Mouse (Mus musculus) adrenal gland, adult 18-20 months (tissue): Measurements from ENCODE around the gene Pds5a. TPM values are rescaled to one million over a fixed set of nuclear protein-coding genes. Genes with fewer than 3 reads are reported as not detected.
"Not testable (repeated sequence)": the region's sequence is repeated elsewhere in the genome, so short reads cannot be mapped to it uniquely, and the experiment has no call there.

Experiments
- DNase-seq, 2 experiments: peaks; one replicate each; pipeline ENCODE4 v3.0.0; 2021 to 2022; ENCODE audit warnings: low spot score in 2 of 2
- long read RNA-seq, 2 experiments: library from polyadenylated mRNA; stranded (forward); transcript quantifications; one replicate each; pipeline ENCODE4 v2.0.0; 2021
- total RNA-seq, 2 experiments: library from RNA; stranded (reverse); gene quantifications; 1 replicate in 1 of 2; 2 replicates in 1 of 2; pipeline ENCODE4 v1.2.3; 2021

The Pds5a gene
- 10 to 100 TPM; 77.6 to 85.9 TPM for total RNA-seq
- long read RNA-seq, experiment 1, partial matches to known transcripts: 3 of 6 reads
- long read RNA-seq, experiment 1, other reads (novel, unspliced or antisense): 3 of 6 reads
- long read RNA-seq, experiment 2, partial matches to known transcripts: 4 of 10 reads
- long read RNA-seq, experiment 2, other reads (novel, unspliced or antisense): 6 of 10 reads

GRCm38 (mm10) chr5:65697836-65698758, at the start of gene Pds5a:
Pds5a (minus strand) TSS chr5:65698273.
- DNase-seq: peak; percentile 85 to 88

GRCm38 (mm10) chr5:65746908-65747307, 48.8 kb upstream of the Pds5a start:
- no peak for DNase-seq

GRCm38 (mm10) chr5:65739366-65739765, 41.3 kb upstream of the Pds5a start:
- no peak for DNase-seq

- DNase-seq: no peak
Observed at GRCm38 (mm10) chr5:65735601-65736000, 37.5 kb upstream of the Pds5a start.

- DNase-seq: peak in 1 of 2 experiments; percentile 28
Observed at GRCm38 (mm10) chr5:65731173-65732007, 33.3 kb upstream of the Pds5a start.

GRCm38 (mm10) chr5:65724311-65725054, 26.4 kb upstream of the Pds5a start:
- peak; percentile 38 to 49 for DNase-seq

- no peak for DNase-seq
Observed at GRCm38 (mm10) chr5:65718368-65718767, 20.3 kb upstream of the Pds5a start.

GRCm38 (mm10) chr5:65717903-65718211, 19.8 kb upstream of the Pds5a start:
- not testable (repeated sequence) for DNase-seq

GRCm38 (mm10) chr5:65717063-65717902, 19.2 kb upstream of the Pds5a start:
- no peak for DNase-seq

- DNase-seq: no peak
Observed at GRCm38 (mm10) chr5:65715084-65715483, 17.0 kb upstream of the Pds5a start.

GRCm38 (mm10) chr5:65711463-65711862, 13.4 kb upstream of the Pds5a start:
- DNase-seq: no peak

GRCm38 (mm10) chr5:65710267-65710666, 12.2 kb upstream of the Pds5a start:
- no peak for DNase-seq

GRCm38 (mm10) chr5:65706979-65707378, 8.9 kb upstream of the Pds5a start:
- DNase-seq: no peak

- DNase-seq: no peak
Observed at GRCm38 (mm10) chr5:65706171-65706570, 8.1 kb upstream of the Pds5a start.

- DNase-seq: no peak
Observed at GRCm38 (mm10) chr5:65704765-65705678, 6.9 kb upstream of the Pds5a start.

- no peak for DNase-seq
Observed at GRCm38 (mm10) chr5:65703261-65703660, 5.2 kb upstream of the Pds5a start.

GRCm38 (mm10) chr5:65700102-65700501, 2.0 kb upstream of the Pds5a start:
- no peak for DNase-seq

- DNase-seq: no peak
Observed at GRCm38 (mm10) chr5:65699146-65699545, 1.1 kb upstream of the Pds5a start.

GRCm38 (mm10) chr5:65698759-65699136, 675 bp upstream of the Pds5a start:
- DNase-seq: no peak
